Mouse (Mus musculus) CH12.LX (cell line): ENCODE measurements around the gene Gm20388.

Experiments
- BHLHE40 ChIP-seq: IDR thresholded peaks from 2 replicates; pipeline ENCODE4 v1.6.1; 2011; ENCODE audit warnings: mild to moderate bottlenecking, low read depth, low read length, improper control_type of control experiment
- CHD2 ChIP-seq: IDR thresholded peaks from 2 replicates; pipeline ENCODE4 v1.6.1; 2011; ENCODE audit warnings: low read length, improper control_type of control experiment
- MYC ChIP-seq: IDR thresholded peaks from 2 replicates; pipeline ENCODE4 v1.6.1; 2011; ENCODE audit warnings: low read depth, mild to moderate bottlenecking, improper control_type of control experiment, low read length
- POLR2A ChIP-seq: IDR thresholded peaks from 2 replicates; pipeline ENCODE4 v1.6.1; 2011; ENCODE audit warnings: low read depth, mild to moderate bottlenecking, improper control_type of control experiment, low read length

DNA sequence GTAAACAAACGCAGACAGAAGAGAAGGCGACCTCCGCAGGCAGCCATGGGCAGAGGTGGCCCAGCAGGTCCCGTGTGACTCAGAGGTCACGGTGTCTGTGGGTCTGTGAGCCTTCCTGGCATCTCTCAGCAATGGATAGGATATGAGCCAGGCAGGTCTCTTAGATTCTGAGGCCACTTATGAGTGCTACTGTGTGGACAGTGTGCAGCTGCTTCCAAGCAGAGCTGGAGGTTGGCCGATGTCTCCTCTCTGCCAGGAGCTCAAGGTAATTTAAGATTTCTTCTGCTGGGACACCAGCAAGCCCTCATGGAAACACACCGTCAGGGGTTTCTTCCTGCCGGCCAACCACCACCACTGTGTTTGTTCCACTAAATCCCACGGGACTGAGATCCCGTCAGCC, 4397.1 kb downstream of the Gm20388 start:
- TF ChIP-seq BHLHE40 (no peak), CHD2 (no peak), MYC (no peak), POLR2A (no peak)
